Mouse (Mus musculus): ENCODE measurements around the gene Acap1. TPM values are rescaled to one million over a fixed set of nuclear protein-coding genes. Genes with fewer than 3 reads are reported as not detected.
A peak's percentile ranks its signal among the peaks of the same experiment; 100 is the strongest.
"Not testable (repeated sequence)": the region's sequence is repeated elsewhere in the genome, so short reads cannot be mapped to it uniquely, and the experiment has no call there.

Gene Acap1
- polyA plus RNA-seq, 1 experiment: 142 TPM

- WGBS: 38% methylated on average over 8 of the region's 8 CpGs
- H3K27me3 ChIP-seq (ENCODE audit: control insufficient read depth, insufficient read depth, low read length): peaks cover 13% of the 10 kb centered on the region
- H3K4me1 ChIP-seq (ENCODE audit: control insufficient read depth, insufficient read depth, insufficient read length): peaks cover 21% of the 10 kb centered on the region
- no peak overlapping the region for H3K4me3 ChIP-seq (ENCODE audit: extremely low read depth, insufficient read depth, insufficient read length)
- H3K36me3 ChIP-seq (ENCODE audit: control insufficient read depth, insufficient read depth, low read length): no peaks in the 10 kb centered on the region
- TF ChIP-seq POLR2A (IDR thresholded peaks at IDR 0.05; ENCODE audit: low read depth, low read length): no peak
- TF ChIP-seq CTCF (IDR thresholded peaks at IDR 0.05; ENCODE audit: extremely low read depth, insufficient read depth, insufficient read length, insufficient replicate concordance): no peak
- no peak for DNase-seq (ENCODE audit: low read depth in 1 of 2, low spot score in 2 of 2)
- no peak overlapping the region; the same call in 1 of the 2 replicates for H3K27ac ChIP-seq (ENCODE audit: insufficient read depth, low read length)
Measured at GRCm38 (mm10) chr11:69931769-69932168, 36.4 kb upstream of the Acap1 start.

- WGBS: 25% methylated on average over 3 of the region's 3 CpGs
- no peak for TF ChIP-seq POLR2A (IDR thresholded peaks at IDR 0.05; ENCODE audit: low read depth, low read length)
- no peak for TF ChIP-seq CTCF (IDR thresholded peaks at IDR 0.05; ENCODE audit: extremely low read depth, insufficient read depth, insufficient read length, insufficient replicate concordance)
- Histone ChIP-seq H3K27me3 (ENCODE audit: control insufficient read depth, insufficient read depth, low read length) (peaks cover 7% of the 10 kb centered on the region), H3K4me1 (ENCODE audit: control insufficient read depth, insufficient read depth, insufficient read length) (peaks cover 21% of the 10 kb centered on the region), H3K4me3 (ENCODE audit: extremely low read depth, insufficient read depth, insufficient read length) (no peak overlapping the region), H3K36me3 (ENCODE audit: control insufficient read depth, insufficient read depth, low read length) (no peaks in the 10 kb centered on the region), H3K27ac (ENCODE audit: insufficient read depth, low read length) (peak overlapping the region; percentile 63)
- peak in 1 of 2 experiments; percentile 26 for DNase-seq (ENCODE audit: low read depth in 1 of 2, low spot score in 2 of 2)
Measured at GRCm38 (mm10) chr11:69930967-69931537, 35.7 kb upstream of the Acap1 start.

GRCm38 (mm10) chr11:69930176-69930575 lies 34.8 kb upstream of the Acap1 start:
- not testable (repeated sequence) for H3K27ac ChIP-seq (ENCODE audit: insufficient read depth, low read length); H3K27me3 ChIP-seq (ENCODE audit: control insufficient read depth, insufficient read depth, low read length); DNase-seq (ENCODE audit: low read depth in 1 of 2, low spot score in 2 of 2); H3K4me3 ChIP-seq (ENCODE audit: extremely low read depth, insufficient read depth, insufficient read length); H3K36me3 ChIP-seq (ENCODE audit: control insufficient read depth, insufficient read depth, low read length)
- WGBS: 93% methylated on average over 8 of the region's 8 CpGs
- peaks cover 12% of the 10 kb centered on the region; the same call in 1 of the 2 replicates for H3K4me1 ChIP-seq (ENCODE audit: control insufficient read depth, insufficient read depth, insufficient read length)

- WGBS: 52% methylated on average over 4 of the region's 4 CpGs
- H3K4me3 ChIP-seq (ENCODE audit: extremely low read depth, insufficient read depth, insufficient read length): no peak overlapping the region
- no peak for TF ChIP-seq CTCF (IDR thresholded peaks at IDR 0.05; ENCODE audit: extremely low read depth, insufficient read depth, insufficient read length, insufficient replicate concordance)
- TF ChIP-seq POLR2A (IDR thresholded peaks at IDR 0.05; ENCODE audit: low read depth, low read length): no peak
Measured at GRCm38 (mm10) chr11:69929712-69930111, 34.4 kb upstream of the Acap1 start.

GRCm38 (mm10) chr11:69927501-69927900 lies 32.2 kb upstream of the Acap1 start:
- 90% methylated on average over 2 of the region's 2 CpGs for WGBS
- Histone ChIP-seq H3K4me1 (ENCODE audit: control insufficient read depth, insufficient read depth, insufficient read length) (peaks cover 9% of the 10 kb centered on the region; the same call in 1 of the 2 replicates), H3K27me3 (ENCODE audit: control insufficient read depth, insufficient read depth, low read length) (no peaks in the 10 kb centered on the region), H3K4me3 (ENCODE audit: extremely low read depth, insufficient read depth, insufficient read length) (no peak overlapping the region), H3K27ac (ENCODE audit: insufficient read depth, low read length) (no peak overlapping the region), H3K36me3 (ENCODE audit: control insufficient read depth, insufficient read depth, low read length) (no peaks in the 10 kb centered on the region)
- DNase-seq (ENCODE audit: low read depth in 1 of 2, low spot score in 2 of 2): no peak
- TF ChIP-seq CTCF (IDR thresholded peaks at IDR 0.05; ENCODE audit: extremely low read depth, insufficient read depth, insufficient read length, insufficient replicate concordance) (no peak), POLR2A (IDR thresholded peaks at IDR 0.05; ENCODE audit: low read depth, low read length) (no peak)

More at GRCm38 (mm10) chr11:69929712-69930111, 34.4 kb upstream of the Acap1 start:
- H3K27ac ChIP-seq (ENCODE audit: insufficient read depth, low read length): no peak overlapping the region
- no peak for DNase-seq (ENCODE audit: low read depth in 1 of 2, low spot score in 2 of 2)
- H3K36me3 ChIP-seq (ENCODE audit: control insufficient read depth, insufficient read depth, low read length): no peaks in the 10 kb centered on the region
- H3K27me3 ChIP-seq (ENCODE audit: control insufficient read depth, insufficient read depth, low read length): 0 out of 2 replicates have a peak, but pooled peaks cover 1% of the 10 kb centered on the region
- H3K4me1 ChIP-seq (ENCODE audit: control insufficient read depth, insufficient read depth, insufficient read length): peaks cover 9% of the 10 kb centered on the region; the same call in 1 of the 2 replicates

- TF ChIP-seq CTCF (IDR thresholded peaks at IDR 0.05; ENCODE audit: extremely low read depth, insufficient read depth, insufficient read length, insufficient replicate concordance): no peak
- TF ChIP-seq POLR2A (IDR thresholded peaks at IDR 0.05; ENCODE audit: low read depth, low read length): no peak
- WGBS: 64% methylated on average over 3 of the region's 3 CpGs
- H3K27ac ChIP-seq (ENCODE audit: insufficient read depth, low read length): peak overlapping the region; percentile 40
- peaks cover 7% of the 10 kb centered on the region; the same call in 1 of the 2 replicates for H3K4me1 ChIP-seq (ENCODE audit: control insufficient read depth, insufficient read depth, insufficient read length)
- peaks cover 10% of the 10 kb centered on the region for H3K36me3 ChIP-seq (ENCODE audit: control insufficient read depth, insufficient read depth, low read length)
- no peaks in the 10 kb centered on the region for H3K27me3 ChIP-seq (ENCODE audit: control insufficient read depth, insufficient read depth, low read length)
- no peak for DNase-seq (ENCODE audit: low read depth in 1 of 2, low spot score in 2 of 2)
- no peak overlapping the region for H3K4me3 ChIP-seq (ENCODE audit: extremely low read depth, insufficient read depth, insufficient read length)
Measured at GRCm38 (mm10) chr11:69922796-69923195, 27.5 kb upstream of the Acap1 start.

GRCm38 (mm10) chr11:69922012-69922756 lies 26.8 kb upstream of the Acap1 start:
- 5% methylated on average over 12 of the region's 12 CpGs for WGBS
- DNase-seq (ENCODE audit: low read depth in 1 of 2, low spot score in 2 of 2): no peak
- Histone ChIP-seq H3K36me3 (ENCODE audit: control insufficient read depth, insufficient read depth, low read length) (peaks cover 16% of the 10 kb centered on the region), H3K27me3 (ENCODE audit: control insufficient read depth, insufficient read depth, low read length) (no peaks in the 10 kb centered on the region), H3K4me1 (ENCODE audit: control insufficient read depth, insufficient read depth, insufficient read length) (peaks cover 7% of the 10 kb centered on the region; the same call in 1 of the 2 replicates), H3K4me3 (ENCODE audit: extremely low read depth, insufficient read depth, insufficient read length) (peak overlapping the region; percentile 71), H3K27ac (ENCODE audit: insufficient read depth, low read length) (peak overlapping the region; percentile 97)
- TF ChIP-seq POLR2A (IDR thresholded peaks at IDR 0.05; ENCODE audit: low read depth, low read length) (no peak), CTCF (IDR thresholded peaks at IDR 0.05; ENCODE audit: extremely low read depth, insufficient read depth, insufficient read length, insufficient replicate concordance) (no peak)

All from spleen, adult 2 months (tissue).